Mouse (Mus musculus): ENCODE measurements around the gene Sez6l2. TPM values are rescaled to one million over a fixed set of nuclear protein-coding genes. Genes with fewer than 3 reads are reported as not detected.

Sez6l2 gene
- polyA plus RNA-seq, 2 experiments from 2014 or later = 0.17 to 0.58 TPM

DNA sequence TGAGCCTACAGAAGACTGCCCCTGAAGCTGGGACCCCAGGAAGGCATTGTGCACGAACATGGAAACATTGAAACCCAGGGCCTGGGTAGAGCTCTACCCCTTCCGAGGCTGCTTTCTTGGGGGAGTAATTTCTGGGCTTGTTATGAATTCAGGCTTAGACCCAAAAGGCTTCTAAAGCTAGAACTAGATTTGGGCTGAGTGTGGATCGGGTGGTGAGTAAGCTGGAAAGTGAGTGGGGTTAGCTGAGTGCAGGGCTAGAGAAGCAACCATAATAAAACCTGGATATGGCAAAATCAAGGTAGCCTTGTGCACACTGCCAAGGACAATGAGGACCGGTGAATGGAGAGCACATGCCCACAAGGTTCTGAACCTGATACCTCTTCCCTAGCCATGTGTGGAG lies 11.6 kb downstream of the Sez6l2 start:
- ATAC-seq = no peak

GRCm38 (mm10) chr7:126963548-126964286 lies 13.4 kb downstream of the Sez6l2 start:
- ATAC-seq = no peak

- ATAC-seq = no peak
Observed at GRCm38 (mm10) chr7:126965568-126965967, 15.2 kb downstream of the Sez6l2 start.

GRCm38 (mm10) chr7:126967361-126967760 lies 17.0 kb downstream of the Sez6l2 start:
- ATAC-seq = no peak

- no peak for ATAC-seq
Observed at GRCm38 (mm10) chr7:126975493-126975892, 25.1 kb downstream of the Sez6l2 start.

DNA sequence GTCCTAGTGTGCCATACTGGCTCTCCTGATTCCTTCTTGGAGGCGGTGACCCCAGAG lies 25.4 kb downstream of the Sez6l2 start, which contains the start of gene Cdipt:
Gene Cdipt (plus strand): TSS at position 22 of the 57 bp plus-strand sequence.
- no peak for ATAC-seq

DNA sequence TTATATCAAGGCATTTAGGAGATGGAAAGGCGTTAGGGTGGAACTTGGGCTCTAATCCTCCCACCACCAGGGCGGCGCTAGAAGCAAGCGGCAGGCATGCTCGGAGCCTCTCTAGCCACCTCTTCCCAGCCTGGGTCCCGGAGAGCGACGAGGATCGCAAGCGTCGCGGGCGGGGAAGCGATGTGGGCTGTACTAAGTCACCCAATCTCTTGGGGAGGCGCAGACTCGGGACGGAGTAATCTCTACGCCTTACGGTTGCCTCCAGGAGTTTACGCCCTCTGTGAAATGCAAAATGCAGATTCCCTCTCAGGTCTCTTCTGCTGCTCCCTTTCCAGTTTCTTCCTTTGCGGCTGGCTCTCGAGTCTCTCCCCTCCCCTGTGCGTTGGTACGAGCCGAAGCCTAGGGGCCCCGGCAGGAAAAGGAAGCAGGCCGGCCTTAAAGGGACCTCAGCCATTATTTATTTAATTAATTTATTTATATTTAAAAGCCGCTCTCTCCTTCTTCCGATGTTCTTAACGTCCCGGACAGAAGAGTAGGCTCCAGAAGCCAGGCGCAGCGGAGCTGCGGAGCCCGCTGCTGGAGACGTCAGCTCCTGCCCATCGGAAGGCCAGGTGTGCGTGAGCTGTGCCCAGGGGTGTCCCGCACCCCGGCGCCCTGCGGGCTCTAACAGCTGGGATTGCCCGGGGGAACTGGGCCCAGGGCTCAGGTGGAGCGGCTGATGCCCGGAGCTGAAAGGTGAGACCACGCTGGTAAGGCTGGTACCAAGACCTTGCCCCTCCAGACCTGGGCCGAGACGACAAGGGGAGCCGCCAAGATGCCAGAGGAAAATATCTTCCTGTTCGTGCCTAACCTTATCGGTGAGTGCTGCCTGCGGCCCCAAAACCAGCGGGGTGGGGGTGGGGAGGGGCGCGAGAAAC lies 25.8 kb downstream of the Sez6l2 start, which contains the start of gene Cdiptos:
Gene Cdiptos (minus strand): TSS at position 149 of the 917 bp plus-strand sequence.
- peak; percentile 98 for ATAC-seq

- no peak for ATAC-seq
Observed at GRCm38 (mm10) chr7:126976878-126977459, 26.6 kb downstream of the Sez6l2 start.

GRCm38 (mm10) chr7:126978841-126979240 lies 28.5 kb downstream of the Sez6l2 start:
- ATAC-seq = peak; percentile 23

DNA sequence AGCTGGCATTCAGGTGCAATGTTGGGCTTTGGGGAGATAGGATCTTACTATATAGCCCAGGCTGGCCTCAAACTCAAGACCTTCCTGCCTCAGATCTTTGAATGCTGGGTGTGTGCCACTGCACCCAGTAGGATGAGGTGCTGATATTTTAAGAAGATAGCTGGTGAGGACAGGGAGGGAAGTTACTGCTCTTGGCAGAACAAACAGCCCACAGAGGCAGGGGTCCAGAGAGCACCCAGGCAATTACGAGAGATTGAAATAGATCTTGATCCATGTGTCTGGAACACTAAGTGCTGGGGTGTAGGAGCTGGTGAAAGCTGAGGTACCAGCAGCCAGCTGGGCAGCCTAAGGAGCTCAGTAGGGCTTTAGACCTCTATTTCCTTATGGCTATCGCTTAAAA lies 31.2 kb downstream of the Sez6l2 start:
- ATAC-seq = no peak

GRCm38 (mm10) chr7:126982054-126982453 lies 31.7 kb downstream of the Sez6l2 start:
- no peak for ATAC-seq

DNA sequence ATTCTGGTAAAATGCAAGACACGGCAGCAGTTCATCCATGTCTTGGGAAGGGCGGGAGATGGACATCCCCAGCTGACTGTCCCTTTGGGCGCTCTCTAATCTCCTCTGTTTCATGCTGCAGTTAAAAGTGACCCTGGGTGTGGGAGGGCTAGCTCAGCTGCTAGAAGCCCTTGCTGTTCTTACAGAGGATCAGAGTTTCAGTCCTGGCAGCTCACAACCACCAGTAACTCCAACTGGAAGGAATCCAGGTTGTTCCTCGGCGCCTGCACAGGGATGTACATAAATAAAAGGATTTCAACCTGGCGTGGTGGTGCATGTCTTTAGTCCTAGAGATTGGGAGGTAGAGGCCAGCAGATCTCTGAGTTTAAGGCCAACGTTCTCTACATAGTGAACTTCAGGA lies 32.8 kb downstream of the Sez6l2 start:
- no peak for ATAC-seq

GRCm38 (mm10) chr7:126984667-126985444 lies 34.5 kb downstream of the Sez6l2 start:
- ATAC-seq = no peak

- no peak for ATAC-seq
Observed at GRCm38 (mm10) chr7:126986319-126986718, 36.0 kb downstream of the Sez6l2 start.

GRCm38 (mm10) chr7:126988816-126989215 lies 38.5 kb downstream of the Sez6l2 start:
- ATAC-seq = no peak

GRCm38 (mm10) chr7:126996449-126996848 lies 46.1 kb downstream of the Sez6l2 start:
- no peak for ATAC-seq

GRCm38 (mm10) chr7:126999568-126999967 lies 49.2 kb downstream of the Sez6l2 start:
- peak; percentile 75 for ATAC-seq

- ATAC-seq = no peak
Observed at GRCm38 (mm10) chr7:127003620-127004019, 53.3 kb downstream of the Sez6l2 start.

- no peak for ATAC-seq
Observed at GRCm38 (mm10) chr7:127004122-127004875, 53.9 kb downstream of the Sez6l2 start.

GRCm38 (mm10) chr7:127007313-127008024 lies 57.1 kb downstream of the Sez6l2 start:
- ATAC-seq = no peak

DNA sequence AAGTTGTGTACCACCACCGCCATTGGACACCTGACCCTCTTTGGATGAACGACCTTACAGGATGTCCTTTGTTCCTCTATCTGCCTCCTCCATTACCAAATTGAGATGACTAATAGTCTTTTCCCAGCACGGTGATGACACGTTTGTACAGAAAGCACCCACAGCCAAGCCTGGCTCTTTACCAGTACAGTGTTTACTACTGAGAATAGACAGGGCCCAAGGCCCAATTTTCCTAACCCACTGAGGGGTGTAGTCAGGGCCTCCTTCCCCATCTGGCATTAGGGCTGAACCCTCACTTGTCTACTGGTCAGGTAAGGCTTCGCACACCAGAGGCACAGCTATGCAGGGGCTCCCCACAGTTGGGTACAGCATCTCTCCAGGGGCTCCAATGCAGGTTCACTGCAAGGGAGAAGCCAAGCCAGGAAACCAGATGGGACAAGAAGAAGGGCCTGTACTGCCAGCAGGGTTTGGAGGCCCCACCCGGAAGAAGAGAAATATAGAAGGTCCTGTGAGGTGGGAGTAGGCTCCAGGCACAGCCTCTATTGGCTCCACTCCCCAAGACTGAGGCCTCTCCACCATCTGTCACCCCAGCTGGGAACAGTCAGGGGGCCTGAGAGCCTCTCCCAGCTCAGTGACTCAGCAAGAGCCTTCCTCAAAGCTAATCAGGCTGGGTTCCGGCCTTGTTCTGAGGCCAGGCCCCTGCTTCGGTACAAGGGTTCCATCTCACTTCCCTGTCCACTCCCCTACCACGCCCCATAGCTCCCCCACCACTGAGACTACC lies 58.1 kb downstream of the Sez6l2 start:
- ATAC-seq = no peak

Data from activated CD4-positive, CD25-positive, alpha-beta regulatory T cell, adult 4 months (primary cell).